Mouse (Mus musculus): Measurements from ENCODE around the gene Ccdc3. TPM values are rescaled to one million over a fixed set of nuclear protein-coding genes. Genes with fewer than 3 reads are reported as not detected.

Ccdc3 gene
- polyA plus RNA-seq, 1 experiment = 0.96 TPM

- no peaks in the 10 kb centered on the region for H3K4me1 ChIP-seq (ENCODE audit: control insufficient read depth, insufficient read depth, insufficient read length)
- no peaks in the 10 kb centered on the region for H3K36me3 ChIP-seq (ENCODE audit: control insufficient read depth, insufficient read depth, low read length)
- H3K27me3 ChIP-seq (ENCODE audit: control insufficient read depth, insufficient read depth, low read length) = no peaks in the 10 kb centered on the region
- DNase-seq (ENCODE audit: low read depth in 1 of 2, low spot score in 2 of 2) = no peak
- WGBS = 81% methylated on average over 1 of the region's 1 CpGs
- TF ChIP-seq POLR2A (IDR thresholded peaks at IDR 0.05; ENCODE audit: low read depth, low read length) (no peak), CTCF (IDR thresholded peaks at IDR 0.05; ENCODE audit: extremely low read depth, insufficient read depth, insufficient read length, insufficient replicate concordance) (no peak)
- no peak overlapping the region for H3K27ac ChIP-seq (ENCODE audit: insufficient read depth, low read length)
- H3K4me3 ChIP-seq (ENCODE audit: extremely low read depth, insufficient read depth, insufficient read length) = no peak overlapping the region
These were observed 65.6 kb downstream of the Ccdc3 start for GRCm38 (mm10) chr2:5203146-5203545.

- no peak for DNase-seq (ENCODE audit: low read depth in 1 of 2, low spot score in 2 of 2)
- Histone ChIP-seq H3K27me3 (ENCODE audit: control insufficient read depth, insufficient read depth, low read length) (no peaks in the 10 kb centered on the region), H3K4me3 (ENCODE audit: extremely low read depth, insufficient read depth, insufficient read length) (no peak overlapping the region), H3K27ac (ENCODE audit: insufficient read depth, low read length) (no peak overlapping the region), H3K36me3 (ENCODE audit: control insufficient read depth, insufficient read depth, low read length) (no peaks in the 10 kb centered on the region), H3K4me1 (ENCODE audit: control insufficient read depth, insufficient read depth, insufficient read length) (no peaks in the 10 kb centered on the region)
- 81% methylated on average over 1 of the region's 1 CpGs for WGBS
- no peak for TF ChIP-seq CTCF (IDR thresholded peaks at IDR 0.05; ENCODE audit: extremely low read depth, insufficient read depth, insufficient read length, insufficient replicate concordance)
These were observed 67.4 kb downstream of the Ccdc3 start for GRCm38 (mm10) chr2:5204941-5205340.

- Histone ChIP-seq H3K27ac (ENCODE audit: insufficient read depth, low read length) (no peak overlapping the region), H3K4me1 (ENCODE audit: control insufficient read depth, insufficient read depth, insufficient read length) (no peaks in the 10 kb centered on the region), H3K27me3 (ENCODE audit: control insufficient read depth, insufficient read depth, low read length) (no peaks in the 10 kb centered on the region), H3K4me3 (ENCODE audit: extremely low read depth, insufficient read depth, insufficient read length) (no peak overlapping the region), H3K36me3 (ENCODE audit: control insufficient read depth, insufficient read depth, low read length) (no peaks in the 10 kb centered on the region)
- 83% methylated on average over 3 of the region's 3 CpGs for WGBS
- TF ChIP-seq CTCF (IDR thresholded peaks at IDR 0.05; ENCODE audit: extremely low read depth, insufficient read depth, insufficient read length, insufficient replicate concordance) = no peak
- no peak for TF ChIP-seq POLR2A (IDR thresholded peaks at IDR 0.05; ENCODE audit: low read depth, low read length)
- no peak for DNase-seq (ENCODE audit: low read depth in 1 of 2, low spot score in 2 of 2)
These were observed 69.1 kb downstream of the Ccdc3 start for GRCm38 (mm10) chr2:5206651-5207050.

- no peaks in the 10 kb centered on the region for H3K4me1 ChIP-seq (ENCODE audit: control insufficient read depth, insufficient read depth, insufficient read length)
- H3K27ac ChIP-seq (ENCODE audit: insufficient read depth, low read length) = no peak overlapping the region
- no peak overlapping the region for H3K4me3 ChIP-seq (ENCODE audit: extremely low read depth, insufficient read depth, insufficient read length)
- DNase-seq (ENCODE audit: low read depth in 1 of 2, low spot score in 2 of 2) = no peak
- no peaks in the 10 kb centered on the region for H3K36me3 ChIP-seq (ENCODE audit: control insufficient read depth, insufficient read depth, low read length)
- no peaks in the 10 kb centered on the region for H3K27me3 ChIP-seq (ENCODE audit: control insufficient read depth, insufficient read depth, low read length)
- WGBS = 59% methylated on average over 1 of the region's 1 CpGs
- TF ChIP-seq CTCF (IDR thresholded peaks at IDR 0.05; ENCODE audit: extremely low read depth, insufficient read depth, insufficient read length, insufficient replicate concordance) = no peak
- TF ChIP-seq POLR2A (IDR thresholded peaks at IDR 0.05; ENCODE audit: low read depth, low read length) = no peak
These were observed 77.0 kb downstream of the Ccdc3 start for GRCm38 (mm10) chr2:5214581-5214980.

- no peak for DNase-seq (ENCODE audit: low read depth in 1 of 2, low spot score in 2 of 2)
- TF ChIP-seq POLR2A (IDR thresholded peaks at IDR 0.05; ENCODE audit: low read depth, low read length) = no peak
- TF ChIP-seq CTCF (IDR thresholded peaks at IDR 0.05; ENCODE audit: extremely low read depth, insufficient read depth, insufficient read length, insufficient replicate concordance) = no peak
- Histone ChIP-seq H3K4me3 (ENCODE audit: extremely low read depth, insufficient read depth, insufficient read length) (no peak overlapping the region), H3K27ac (ENCODE audit: insufficient read depth, low read length) (no peak overlapping the region), H3K36me3 (ENCODE audit: control insufficient read depth, insufficient read depth, low read length) (no peaks in the 10 kb centered on the region), H3K4me1 (ENCODE audit: control insufficient read depth, insufficient read depth, insufficient read length) (no peaks in the 10 kb centered on the region), H3K27me3 (ENCODE audit: control insufficient read depth, insufficient read depth, low read length) (no peaks in the 10 kb centered on the region)
- 69% methylated on average over 9 of the region's 9 CpGs for WGBS
These were observed 77.8 kb downstream of the Ccdc3 start for GRCm38 (mm10) chr2:5215252-5215815.

- H3K27me3 ChIP-seq (ENCODE audit: control insufficient read depth, insufficient read depth, low read length) = no peaks in the 10 kb centered on the region
- WGBS = 81% methylated on average over 1 of the region's 1 CpGs
- TF ChIP-seq POLR2A (IDR thresholded peaks at IDR 0.05; ENCODE audit: low read depth, low read length) = no peak
- no peak for TF ChIP-seq CTCF (IDR thresholded peaks at IDR 0.05; ENCODE audit: extremely low read depth, insufficient read depth, insufficient read length, insufficient replicate concordance)
- H3K36me3 ChIP-seq (ENCODE audit: control insufficient read depth, insufficient read depth, low read length) = no peaks in the 10 kb centered on the region
- no peak overlapping the region for H3K4me3 ChIP-seq (ENCODE audit: extremely low read depth, insufficient read depth, insufficient read length)
- no peaks in the 10 kb centered on the region for H3K4me1 ChIP-seq (ENCODE audit: control insufficient read depth, insufficient read depth, insufficient read length)
- no peak for DNase-seq (ENCODE audit: low read depth in 1 of 2, low spot score in 2 of 2)
- H3K27ac ChIP-seq (ENCODE audit: insufficient read depth, low read length) = no peak overlapping the region
These were observed 81.6 kb downstream of the Ccdc3 start for GRCm38 (mm10) chr2:5219206-5219605.

GRCm38 (mm10) chr2:5219847-5220375 is 82.3 kb downstream of the Ccdc3 start:
- TF ChIP-seq CTCF (IDR thresholded peaks at IDR 0.05; ENCODE audit: extremely low read depth, insufficient read depth, insufficient read length, insufficient replicate concordance) (no peak), POLR2A (IDR thresholded peaks at IDR 0.05; ENCODE audit: low read depth, low read length) (no peak)
- Histone ChIP-seq H3K4me1 (ENCODE audit: control insufficient read depth, insufficient read depth, insufficient read length) (no peaks in the 10 kb centered on the region), H3K27me3 (ENCODE audit: control insufficient read depth, insufficient read depth, low read length) (no peaks in the 10 kb centered on the region), H3K36me3 (ENCODE audit: control insufficient read depth, insufficient read depth, low read length) (no peaks in the 10 kb centered on the region), H3K27ac (ENCODE audit: insufficient read depth, low read length) (no peak overlapping the region), H3K4me3 (ENCODE audit: extremely low read depth, insufficient read depth, insufficient read length) (no peak overlapping the region)
- DNase-seq (ENCODE audit: low read depth in 1 of 2, low spot score in 2 of 2) = no peak
- 88% methylated on average over 1 of the region's 1 CpGs for WGBS
